Mouse (Mus musculus): ENCODE results near the gene Xrcc2.

GRCm38 (mm10) chr5:25734318-25734717 is 28.7 kb upstream of the Xrcc2 start:
- peak; percentile 50 for TF ChIP-seq CTCF (IDR thresholded peaks at IDR 0.05; ENCODE audit: low read depth)
- TF ChIP-seq EP300 (IDR thresholded peaks at IDR 0.05; ENCODE audit: low read depth), result no peak
